Mouse (Mus musculus) cortical plate, adult 2 months (tissue): ENCODE data around the gene Tbca.

Experiments
- CTCF ChIP-seq: fragments of 200-500 bp; IDR thresholded peaks from 2 replicates; pipeline ENCODE4 v1.5.1; 2011; ENCODE audit warnings: mild to moderate bottlenecking, control low read depth, low read length; ENCODE audit not compliant: insufficient read depth; ENCODE audit errors: extremely low read depth
- POLR2A ChIP-seq: fragments of 200-500 bp; IDR thresholded peaks from 2 replicates; pipeline ENCODE4 v1.6.1; 2011; ENCODE audit warnings: mild to moderate bottlenecking, low read length, control low read depth; ENCODE audit not compliant: insufficient read depth; ENCODE audit errors: extremely low read depth

GRCm38 (mm10) chr13:94859256-94859655 is 70.5 kb downstream of the Tbca start:
- TF ChIP-seq CTCF (no peak), POLR2A (no peak)
